Mouse (Mus musculus) intestine, embryonic 16.5 days (tissue): ENCODE results near the gene Gm20388. TPM values are rescaled to one million over a fixed set of nuclear protein-coding genes. Genes with fewer than 3 reads are reported as not detected.
A peak's percentile ranks its signal among the peaks of the same experiment; 100 is the strongest.
"Not testable (repeated sequence)": the region's sequence is repeated elsewhere in the genome, so short reads cannot be mapped to it uniquely, and the experiment has no call there.

ENCODE experiments used
- ATAC-seq: fragments of 200-750 bp; cut with Nextera tagmentation; 2 replicates; pipeline ENCODE4 v1.8.0; 2017; ENCODE audit warnings: moderate TSS enrichment, moderate library complexity
- H3K27ac ChIP-seq: fragments of 300-500 bp; sonication (generic); 2 replicates; pipeline ENCODE4 v1.5.1; 2014; ENCODE audit warnings: mild to moderate bottlenecking, low read length
- H3K27me3 ChIP-seq: fragments of 300-500 bp; sonication (generic); replicated peaks from 2 replicates; pipeline ENCODE4 v1.6.1; 2014; ENCODE audit warnings: low read length, control low read depth, mixed read lengths; ENCODE audit not compliant: control insufficient read depth, insufficient read depth
- H3K36me3 ChIP-seq: fragments of 300-500 bp; sonication (generic); 2 replicates; pipeline ENCODE4 v1.6.1; 2014; ENCODE audit warnings: low read length, control low read depth; ENCODE audit not compliant: control insufficient read depth, insufficient read depth
- H3K4me1 ChIP-seq: fragments of 300-500 bp; sonication (generic); 2 replicates; pipeline ENCODE4 v1.6.1; 2014; ENCODE audit warnings: low read length, control low read depth, mixed read lengths; ENCODE audit not compliant: control insufficient read depth, insufficient read depth
- H3K4me2 ChIP-seq: fragments of 300-500 bp; sonication (generic); 2 replicates; pipeline ENCODE4 v1.6.1; 2014; ENCODE audit warnings: low read depth, low read length, control low read depth
- H3K4me3 ChIP-seq: fragments of 300-500 bp; sonication (generic); 2 replicates; pipeline ENCODE4 v1.5.1; 2014; ENCODE audit warnings: mild to moderate bottlenecking, low read length
- H3K9ac ChIP-seq: fragments of 300-500 bp; sonication (generic); 2 replicates; pipeline ENCODE4 v1.6.1; 2014; ENCODE audit warnings: low read depth, low read length
- H3K9me3 ChIP-seq: fragments of 300-500 bp; sonication (generic); 2 replicates; pipeline ENCODE4 v1.6.1; 2016; ENCODE audit warnings: low read length, control low read depth; ENCODE audit not compliant: control insufficient read depth
- WGBS: fragments of 180-500 bp; shearing (Covaris S2); extraction: QIAGEN DNeasy Blood & Tissue Kit; methylation state at CpG from one replicate; pipeline ENCODE4 v1.1.7; 2014; 5-methylcytosine and 5-hydroxymethylcytosine counted together
- polyA plus RNA-seq: library from polyadenylated mRNA; unstranded; fragments of >200 nt; fragmentation: Nextera tagmentation; extraction: Ambion mirVana; gene quantifications from 2 replicates; pipeline ENCODE4 v1.2.1, GENCODE M21; 2015

Gene Gm20388
- polyA plus RNA-seq, 1 experiment from 2014 or later: 5.8 TPM

GRCm38 (mm10) chr8:123282994-123283393 lies 3372.4 kb downstream of the Gm20388 start:
- not testable (repeated sequence) for H3K4me3 ChIP-seq, H3K36me3 ChIP-seq, H3K4me1 ChIP-seq, H3K27ac ChIP-seq, ATAC-seq, H3K27me3 ChIP-seq, H3K4me2 ChIP-seq, H3K9me3 ChIP-seq, H3K9ac ChIP-seq
- 91% methylated on average over 5 of the region's 6 CpGs for WGBS

GRCm38 (mm10) chr8:123283991-123284390 lies 3373.3 kb downstream of the Gm20388 start:
- no peaks in the 10 kb centered on the region for H3K4me1 ChIP-seq
- no peaks in the 10 kb centered on the region for H3K27me3 ChIP-seq
- no peak overlapping the region for H3K4me3 ChIP-seq
- 75% methylated on average over 7 of the region's 7 CpGs for WGBS
- no peak overlapping the region for H3K27ac ChIP-seq
- H3K36me3 ChIP-seq: no peaks in the 10 kb centered on the region
- H3K4me2 ChIP-seq: no peak overlapping the region
- ATAC-seq: no peak
- no peaks in the 10 kb centered on the region for H3K9me3 ChIP-seq
- H3K9ac ChIP-seq: 0 out of 2 replicates have a peak overlapping the region, but pooled peaks have one; percentile 6

- no peak for ATAC-seq
- H3K36me3 ChIP-seq: no peaks in the 10 kb centered on the region
- H3K27ac ChIP-seq: no peak overlapping the region
- no peak overlapping the region for H3K4me3 ChIP-seq
- no peaks in the 10 kb centered on the region for H3K9me3 ChIP-seq
- no peak overlapping the region for H3K9ac ChIP-seq
- no peaks in the 10 kb centered on the region for H3K4me1 ChIP-seq
- H3K27me3 ChIP-seq: no peaks in the 10 kb centered on the region
- WGBS: 78% methylated on average over 5 of the region's 5 CpGs
- no peak overlapping the region for H3K4me2 ChIP-seq
Observed at GRCm38 (mm10) chr8:123284493-123284892, 3373.9 kb downstream of the Gm20388 start.

GRCm38 (mm10) chr8:123287362-123287761 lies 3376.7 kb downstream of the Gm20388 start:
- H3K4me1 ChIP-seq: no peaks in the 10 kb centered on the region
- 96% methylated on average over 17 of the region's 17 CpGs for WGBS

GRCm38 (mm10) chr8:123290166-123290565 lies 3379.5 kb downstream of the Gm20388 start:
- H3K4me1 ChIP-seq: no peaks in the 10 kb centered on the region
- WGBS: 67% methylated on average over 4 of the region's 4 CpGs
- no peak overlapping the region for H3K27ac ChIP-seq
- H3K4me3 ChIP-seq: no peak overlapping the region
- no peak overlapping the region for H3K4me2 ChIP-seq
- no peaks in the 10 kb centered on the region for H3K36me3 ChIP-seq
- no peaks in the 10 kb centered on the region for H3K27me3 ChIP-seq
- ATAC-seq: no peak
- H3K9ac ChIP-seq: no peak overlapping the region
- no peaks in the 10 kb centered on the region for H3K9me3 ChIP-seq

More at GRCm38 (mm10) chr8:123287362-123287761, 3376.7 kb downstream of the Gm20388 start:
- H3K4me3 ChIP-seq: no peak overlapping the region
- no peak overlapping the region for H3K4me2 ChIP-seq
- H3K27me3 ChIP-seq: no peaks in the 10 kb centered on the region
- no peaks in the 10 kb centered on the region for H3K36me3 ChIP-seq
- H3K27ac ChIP-seq: no peak overlapping the region
- no peaks in the 10 kb centered on the region for H3K9me3 ChIP-seq
- no peak overlapping the region for H3K9ac ChIP-seq
- no peak for ATAC-seq

- Histone ChIP-seq H3K4me2 (no peak overlapping the region), H3K9me3 (no peaks in the 10 kb centered on the region), H3K9ac (no peak overlapping the region), H3K36me3 (no peaks in the 10 kb centered on the region), H3K27ac (no peak overlapping the region), H3K4me1 (no peaks in the 10 kb centered on the region), H3K27me3 (no peaks in the 10 kb centered on the region), H3K4me3 (no peak overlapping the region)
- 93% methylated on average over 8 of the region's 8 CpGs for WGBS
- no peak for ATAC-seq
Observed at GRCm38 (mm10) chr8:123290679-123291078, 3380.0 kb downstream of the Gm20388 start.

GRCm38 (mm10) chr8:123291716-123292115 lies 3381.1 kb downstream of the Gm20388 start:
- Histone ChIP-seq H3K4me1 (no peaks in the 10 kb centered on the region), H3K4me2 (no peak overlapping the region), H3K9ac (no peak overlapping the region), H3K9me3 (no peaks in the 10 kb centered on the region), H3K27ac (no peak overlapping the region), H3K27me3 (no peaks in the 10 kb centered on the region), H3K4me3 (no peak overlapping the region), H3K36me3 (no peaks in the 10 kb centered on the region)
- 88% methylated on average over 8 of the region's 8 CpGs for WGBS
- no peak for ATAC-seq

- Histone ChIP-seq H3K9ac (no peak overlapping the region), H3K27me3 (no peaks in the 10 kb centered on the region), H3K36me3 (no peaks in the 10 kb centered on the region), H3K4me1 (no peaks in the 10 kb centered on the region), H3K27ac (no peak overlapping the region), H3K4me3 (no peak overlapping the region), H3K9me3 (no peaks in the 10 kb centered on the region), H3K4me2 (no peak overlapping the region)
- WGBS: 90% methylated on average over 3 of the region's 3 CpGs
- ATAC-seq: no peak
Observed at GRCm38 (mm10) chr8:123292281-123292680, 3381.6 kb downstream of the Gm20388 start.

GRCm38 (mm10) chr8:123292785-123293184 lies 3382.1 kb downstream of the Gm20388 start:
- Histone ChIP-seq H3K4me1 (no peaks in the 10 kb centered on the region), H3K27ac (no peak overlapping the region), H3K27me3 (no peaks in the 10 kb centered on the region), H3K36me3 (no peaks in the 10 kb centered on the region), H3K9me3 (no peaks in the 10 kb centered on the region), H3K9ac (no peak overlapping the region), H3K4me2 (no peak overlapping the region), H3K4me3 (no peak overlapping the region)
- WGBS: 90% methylated on average over 2 of the region's 2 CpGs
- ATAC-seq: no peak

GRCm38 (mm10) chr8:123298301-123298700 lies 3387.7 kb downstream of the Gm20388 start:
- H3K27ac ChIP-seq: no peak overlapping the region
- H3K4me2 ChIP-seq: no peak overlapping the region
- ATAC-seq: no peak
- H3K4me1 ChIP-seq: no peaks in the 10 kb centered on the region
- no peak overlapping the region for H3K4me3 ChIP-seq
- no peak overlapping the region for H3K9ac ChIP-seq
- H3K9me3 ChIP-seq: no peaks in the 10 kb centered on the region
- 93% methylated on average over 11 of the region's 11 CpGs for WGBS
- no peaks in the 10 kb centered on the region for H3K27me3 ChIP-seq
- no peaks in the 10 kb centered on the region for H3K36me3 ChIP-seq
